ENCODE assay signal across 8 mouse cellular contexts in genomic region chr13:40722741-40723597, GRCm38 (mm10). TPM values are rescaled to one million over a fixed set of nuclear protein-coding genes. Genes with fewer than 3 reads are reported as not detected.
DNase-seq lines count a peak whose midpoint lies in the region; ATAC-seq lines count a peak whose summit lies in the region.

No protein-coding gene starts in this region.

- intact Hi-C loops in left cerebral cortex, postnatal 25 days (cut with DNase I): no loop called here

- peak; percentile 82 to 85 for DNase-seq in adrenal gland, adult 18-20 months (ENCODE audit: low spot score in 2 of 2)
- DNase-seq in embryo, embryonic 10 days (ENCODE audit: low spot score): peak; percentile 96
- DNase-seq in gastrocnemius, postnatal 10 days: peak; percentile 92
- peak; percentile 68 to 74 for DNase-seq in left cerebral cortex, postnatal 25 days (ENCODE audit: low spot score in 2 of 2)
- DNase-seq in mesoderm, embryonic 11.5 days (ENCODE audit: low read depth, low spot score): peak; percentile 96
- peak; percentile 62 for DNase-seq in right cerebral cortex, postnatal 25 days
- peak; percentile 75 to 89 for DNase-seq in urinary bladder, postnatal 36 days (ENCODE audit: low spot score in 2 of 2)

- ATAC-seq in inflammation-experienced regulatory T-cells, adult 6 months: peak; percentile 92

RNA-seq across cellular contexts. Expression of gene Tfap2a, which starts 15.2 kb away (rescaled TPM):
- under 1 TPM in 1 of 2 experiments, not detected in 1; 0.45 TPM for total RNA-seq in adrenal gland, adult 18-20 months (2021)
- total RNA-seq in gastrocnemius, postnatal 10 days (2021): under 1 TPM; 0.16 to 0.29 TPM
- polyA plus RNA-seq in inflammation-experienced regulatory T-cells, adult 6 months (2017; shearing (Covaris generic)): not detected
- total RNA-seq in left cerebral cortex, postnatal 25 days (2021): under 1 TPM; 0.50 to 0.57 TPM

Comparison
In these comparisons a context has a peak if more than half of its experiments do, and no peak if none do; other contexts are left out.
1. Peak in every context shown above with its lines: DNase-seq and ATAC-seq.